Mouse (Mus musculus): ENCODE data around the gene Prl8a6. TPM values are rescaled to one million over a fixed set of nuclear protein-coding genes. Genes with fewer than 3 reads are reported as not detected.

The Prl8a6 gene
- not detected in 2 replicates for polyA plus RNA-seq (2015; fragmentation: Nextera tagmentation; extraction: Ambion mirVana)

DNA sequence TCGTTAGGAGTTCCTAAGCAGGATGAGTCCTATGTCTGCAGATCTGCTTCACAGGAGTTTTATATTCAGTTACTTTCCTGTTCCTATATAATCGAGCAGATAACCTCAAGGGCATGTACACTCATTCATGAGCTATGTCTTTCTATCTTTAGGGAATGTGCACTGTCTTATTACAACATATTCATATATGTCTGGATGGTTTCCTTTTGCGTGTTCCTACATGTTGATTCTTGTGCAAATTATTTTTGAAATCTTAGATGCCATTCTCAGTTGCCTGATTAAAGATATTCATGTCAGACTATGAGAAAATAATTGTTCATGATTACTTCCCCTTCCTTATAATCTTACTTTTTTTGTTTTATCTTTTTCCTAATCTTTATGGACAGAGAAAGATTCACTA is at the start of gene Prl8a6:
Gene Prl8a6, minus strand, starts transcription at position 101 of the 400 bp plus-strand sequence.
- H3K4me2 ChIP-seq (replicated peaks; ENCODE audit: low read depth, low read length) = no peak within 1 kb of the TSS
- TF ChIP-seq CTCF (IDR thresholded peaks at IDR 0.05) = no peak
- TF ChIP-seq EP300 (IDR thresholded peaks at IDR 0.05) = no peak
- no peaks in the 10 kb centered on the region for H3K9me3 ChIP-seq (ENCODE audit: low read length)
- no peak within 1 kb of the TSS for H3K4me3 ChIP-seq (ENCODE audit: low read depth, low read length)
- H3K4me1 ChIP-seq (ENCODE audit: insufficient read depth, low read depth, low read length) = no peaks in the 10 kb centered on the region
- H3K9ac ChIP-seq (replicated peaks; ENCODE audit: low read depth) = no peak within 1 kb of the TSS
- DNase-seq (ENCODE audit: low spot score) (no peak), ATAC-seq (no peak)
- WGBS = 76% methylated on average over 3 of the region's 3 CpGs
- no peaks in the 10 kb centered on the region for H3K36me3 ChIP-seq (ENCODE audit: insufficient read depth, low read length)
- no peak within 1 kb of the TSS for H3K27ac ChIP-seq (ENCODE audit: low read length)
- no peaks in the 10 kb centered on the region for H3K27me3 ChIP-seq (replicated peaks; ENCODE audit: insufficient read depth, low read length)

DNA sequence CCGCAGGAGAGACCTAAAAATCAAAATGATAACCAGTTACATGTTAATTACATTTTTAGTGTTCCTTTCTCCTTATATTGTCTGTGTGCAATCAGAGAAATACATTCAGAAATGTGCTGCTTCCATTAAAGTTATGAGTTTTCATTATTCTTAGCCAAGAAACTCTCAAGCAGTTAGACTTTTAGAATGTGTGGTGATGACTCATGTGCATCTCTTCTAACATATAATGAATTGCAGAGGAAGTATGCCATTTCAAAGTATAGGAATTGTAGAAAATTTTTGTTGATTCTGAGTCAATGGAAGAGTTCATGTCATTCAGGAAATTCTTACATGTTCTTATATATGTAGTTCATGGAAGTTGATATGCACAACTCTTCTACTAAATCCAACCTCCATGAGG is 5.3 kb downstream of the Prl8a6 start:
- TF ChIP-seq CTCF (IDR thresholded peaks at IDR 0.05) = no peak
- TF ChIP-seq EP300 (IDR thresholded peaks at IDR 0.05) = no peak
- no peak overlapping the region for H3K9ac ChIP-seq (replicated peaks; ENCODE audit: low read depth)
- no peak for DNase-seq (ENCODE audit: low spot score)
- no peaks in the 10 kb centered on the region for H3K36me3 ChIP-seq (ENCODE audit: insufficient read depth, low read length)
- no peak overlapping the region for H3K4me3 ChIP-seq (ENCODE audit: low read depth, low read length)
- no peaks in the 10 kb centered on the region for H3K27me3 ChIP-seq (replicated peaks; ENCODE audit: insufficient read depth, low read length)
- H3K9me3 ChIP-seq (ENCODE audit: low read length) = no peaks in the 10 kb centered on the region
- H3K4me1 ChIP-seq (ENCODE audit: insufficient read depth, low read depth, low read length) = no peaks in the 10 kb centered on the region
- ATAC-seq = no peak
- no peak overlapping the region for H3K4me2 ChIP-seq (replicated peaks; ENCODE audit: low read depth, low read length)
- 74% methylated on average over 1 of the region's 1 CpGs for WGBS
- H3K27ac ChIP-seq (ENCODE audit: low read length) = no peak overlapping the region

DNA sequence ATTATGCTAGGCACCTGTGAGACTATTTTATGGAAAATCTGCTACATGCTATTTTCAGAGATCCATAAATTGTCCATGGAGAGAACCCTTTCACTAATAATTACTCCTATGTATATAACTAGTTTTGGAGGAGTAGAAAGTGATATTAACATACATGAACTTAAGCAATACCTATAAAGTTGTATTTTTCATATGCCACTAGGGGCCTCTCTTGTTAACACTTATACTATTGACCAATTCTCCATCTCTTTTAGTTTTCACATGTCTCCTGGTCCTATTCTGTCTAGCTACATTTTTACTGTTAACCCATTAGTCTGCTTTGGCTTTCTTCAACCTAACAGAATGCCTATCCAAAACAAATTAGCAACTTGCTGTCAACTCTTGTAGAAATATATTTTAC is 24.8 kb downstream of the Prl8a6 start:
- ATAC-seq = no peak

DNA sequence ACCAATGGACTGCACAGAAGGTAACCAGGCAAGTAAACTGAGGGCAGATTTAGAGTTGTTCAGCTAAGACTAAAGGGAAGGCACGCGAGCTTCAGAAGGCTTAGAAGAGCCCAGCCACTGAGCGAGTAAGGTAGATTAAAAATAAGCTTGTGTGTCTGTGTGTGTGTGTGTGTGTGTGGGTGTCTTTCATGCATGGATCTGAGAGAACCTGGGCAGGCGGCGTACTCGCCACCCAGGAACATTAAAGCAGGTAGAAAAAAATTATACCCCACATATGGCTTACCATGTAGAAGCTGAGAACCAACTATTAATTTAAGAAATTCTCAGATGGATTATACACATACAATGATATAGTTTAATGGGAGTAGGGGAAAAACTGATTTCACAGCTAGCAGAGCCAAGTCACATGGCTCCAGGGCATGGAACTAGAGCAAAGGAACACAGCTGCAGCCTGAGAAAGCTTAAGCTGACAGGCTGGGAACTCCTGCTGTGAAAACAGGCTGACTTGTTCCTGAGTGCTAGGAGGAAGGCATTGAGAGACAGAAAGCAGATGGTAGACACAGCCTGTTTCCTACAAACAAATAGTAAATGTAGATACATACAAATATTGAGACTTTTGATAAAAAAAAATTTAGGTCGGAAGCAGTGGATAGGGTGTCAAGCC is 39.3 kb downstream of the Prl8a6 start:
- 92% methylated on average over 7 of the region's 7 CpGs for WGBS
- H3K36me3 ChIP-seq (ENCODE audit: insufficient read depth, low read length) = no peaks in the 10 kb centered on the region
- H3K27me3 ChIP-seq (replicated peaks; ENCODE audit: insufficient read depth, low read length) = no peaks in the 10 kb centered on the region
- H3K9ac ChIP-seq (replicated peaks; ENCODE audit: low read depth) = no peak overlapping the region
- TF ChIP-seq CTCF (IDR thresholded peaks at IDR 0.05) (no peak), EP300 (IDR thresholded peaks at IDR 0.05) (no peak)
- no peak overlapping the region for H3K27ac ChIP-seq (ENCODE audit: low read length)
- DNase-seq (ENCODE audit: low spot score) = no peak
- H3K9me3 ChIP-seq (ENCODE audit: low read length) = no peaks in the 10 kb centered on the region
- no peak overlapping the region for H3K4me3 ChIP-seq (ENCODE audit: low read depth, low read length)
- H3K4me1 ChIP-seq (ENCODE audit: insufficient read depth, low read depth, low read length) = no peaks in the 10 kb centered on the region
- ATAC-seq = no peak
- H3K4me2 ChIP-seq (replicated peaks; ENCODE audit: low read depth, low read length) = no peak overlapping the region

More for the DNA sequence above, 24.8 kb downstream of the Prl8a6 start:
- TF ChIP-seq CTCF (IDR thresholded peaks at IDR 0.05) (no peak; the same call in 1 of the 2 replicates), EP300 (IDR thresholded peaks at IDR 0.05) (no peak)
- Histone ChIP-seq H3K9me3 (ENCODE audit: low read length) (no peaks in the 10 kb centered on the region), H3K4me3 (ENCODE audit: low read depth, low read length) (no peak overlapping the region), H3K36me3 (ENCODE audit: insufficient read depth, low read length) (no peaks in the 10 kb centered on the region), H3K9ac (replicated peaks; ENCODE audit: low read depth) (no peak overlapping the region), H3K27ac (ENCODE audit: low read length) (no peak overlapping the region), H3K4me2 (replicated peaks; ENCODE audit: low read depth, low read length) (no peak overlapping the region), H3K4me1 (ENCODE audit: insufficient read depth, low read depth, low read length) (no peaks in the 10 kb centered on the region), H3K27me3 (replicated peaks; ENCODE audit: insufficient read depth, low read length) (no peaks in the 10 kb centered on the region)
- DNase-seq (ENCODE audit: low spot score) = peak; percentile 6

DNA sequence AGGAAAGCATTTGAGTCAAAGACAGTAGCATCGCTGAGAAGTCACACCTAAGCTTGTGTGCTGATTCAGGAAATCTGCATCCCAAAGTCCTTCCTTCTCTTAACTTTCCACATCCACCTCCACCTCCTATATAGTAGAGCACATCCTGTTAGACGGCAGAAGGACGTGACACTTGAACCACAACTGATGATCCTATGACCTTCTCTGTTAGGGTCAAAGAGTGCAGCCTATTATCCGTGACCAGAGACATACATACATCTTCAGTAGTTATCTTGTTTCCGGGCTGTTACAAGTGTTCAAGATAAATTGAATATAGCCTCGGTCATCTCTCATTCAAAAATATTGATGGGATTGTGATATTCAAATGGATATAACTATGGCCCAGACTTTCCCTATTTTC is 47.7 kb downstream of the Prl8a6 start, which contains the start of gene Prl2b1:
Gene Prl2b1, minus strand, starts transcription at position 101 of the 400 bp plus-strand sequence.
- Histone ChIP-seq H3K4me1 (ENCODE audit: insufficient read depth, low read depth, low read length) (no peaks in the 10 kb centered on the region), H3K4me2 (replicated peaks; ENCODE audit: low read depth, low read length) (no peak within 1 kb of the TSS), H3K9ac (replicated peaks; ENCODE audit: low read depth) (no peak within 1 kb of the TSS), H3K9me3 (ENCODE audit: low read length) (no peaks in the 10 kb centered on the region), H3K27me3 (replicated peaks; ENCODE audit: insufficient read depth, low read length) (no peaks in the 10 kb centered on the region), H3K36me3 (ENCODE audit: insufficient read depth, low read length) (no peaks in the 10 kb centered on the region), H3K27ac (ENCODE audit: low read length) (no peak within 1 kb of the TSS), H3K4me3 (ENCODE audit: low read depth, low read length) (no peak within 1 kb of the TSS)
- no peak for ATAC-seq
- no peak for TF ChIP-seq EP300 (IDR thresholded peaks at IDR 0.05)
- TF ChIP-seq CTCF (IDR thresholded peaks at IDR 0.05) = no peak
- no peak for DNase-seq (ENCODE audit: low spot score)
- 68% methylated on average over 6 of the region's 6 CpGs for WGBS

Other genes with a start within 250 kb of the Prl8a6 start
- not detected in 2 replicates for gene Prl3c1, start 242.0 kb downstream of the Prl8a6 start, polyA plus RNA-seq (2015; fragmentation: Nextera tagmentation; extraction: Ambion mirVana)
- not detected in 2 replicates for gene Prl3b1, start 196.8 kb downstream of the Prl8a6 start, polyA plus RNA-seq (2015; fragmentation: Nextera tagmentation; extraction: Ambion mirVana)
- gene Prl3a1, start 179.3 kb downstream of the Prl8a6 start, polyA plus RNA-seq (2015; fragmentation: Nextera tagmentation; extraction: Ambion mirVana) = not detected in 2 replicates
- gene Prl6a1, start 126.1 kb downstream of the Prl8a6 start, polyA plus RNA-seq (2015; fragmentation: Nextera tagmentation; extraction: Ambion mirVana) = not detected in 2 replicates
- gene Prl8a2, start 93.0 kb downstream of the Prl8a6 start, polyA plus RNA-seq (2015; fragmentation: Nextera tagmentation; extraction: Ambion mirVana) = not detected in 2 replicates
- gene Prl2b1, start 47.8 kb downstream of the Prl8a6 start, polyA plus RNA-seq (2015; fragmentation: Nextera tagmentation; extraction: Ambion mirVana) = not detected in 2 replicates
- not detected in 2 replicates for gene Prl8a8, start 74.5 kb upstream of the Prl8a6 start, polyA plus RNA-seq (2015; fragmentation: Nextera tagmentation; extraction: Ambion mirVana)
- not detected in 2 replicates for gene Prl8a9, start 125.9 kb upstream of the Prl8a6 start, polyA plus RNA-seq (2015; fragmentation: Nextera tagmentation; extraction: Ambion mirVana)
- gene Prl8a1, start 143.5 kb upstream of the Prl8a6 start, polyA plus RNA-seq (2015; fragmentation: Nextera tagmentation; extraction: Ambion mirVana) = not detected in 2 replicates
- gene Prl7b1, start 171.9 kb upstream of the Prl8a6 start, polyA plus RNA-seq (2015; fragmentation: Nextera tagmentation; extraction: Ambion mirVana) = not detected in 2 replicates
- not detected in 2 replicates for gene Prl7a1, start 203.8 kb upstream of the Prl8a6 start, polyA plus RNA-seq (2015; fragmentation: Nextera tagmentation; extraction: Ambion mirVana)
- gene Prl7a2, start 229.3 kb upstream of the Prl8a6 start, polyA plus RNA-seq (2015; fragmentation: Nextera tagmentation; extraction: Ambion mirVana) = not detected in 2 replicates

All from lung, postnatal 0 days (tissue).